8 mouse cellular contexts compared by ENCODE assay signal in the genomic region with DNA sequence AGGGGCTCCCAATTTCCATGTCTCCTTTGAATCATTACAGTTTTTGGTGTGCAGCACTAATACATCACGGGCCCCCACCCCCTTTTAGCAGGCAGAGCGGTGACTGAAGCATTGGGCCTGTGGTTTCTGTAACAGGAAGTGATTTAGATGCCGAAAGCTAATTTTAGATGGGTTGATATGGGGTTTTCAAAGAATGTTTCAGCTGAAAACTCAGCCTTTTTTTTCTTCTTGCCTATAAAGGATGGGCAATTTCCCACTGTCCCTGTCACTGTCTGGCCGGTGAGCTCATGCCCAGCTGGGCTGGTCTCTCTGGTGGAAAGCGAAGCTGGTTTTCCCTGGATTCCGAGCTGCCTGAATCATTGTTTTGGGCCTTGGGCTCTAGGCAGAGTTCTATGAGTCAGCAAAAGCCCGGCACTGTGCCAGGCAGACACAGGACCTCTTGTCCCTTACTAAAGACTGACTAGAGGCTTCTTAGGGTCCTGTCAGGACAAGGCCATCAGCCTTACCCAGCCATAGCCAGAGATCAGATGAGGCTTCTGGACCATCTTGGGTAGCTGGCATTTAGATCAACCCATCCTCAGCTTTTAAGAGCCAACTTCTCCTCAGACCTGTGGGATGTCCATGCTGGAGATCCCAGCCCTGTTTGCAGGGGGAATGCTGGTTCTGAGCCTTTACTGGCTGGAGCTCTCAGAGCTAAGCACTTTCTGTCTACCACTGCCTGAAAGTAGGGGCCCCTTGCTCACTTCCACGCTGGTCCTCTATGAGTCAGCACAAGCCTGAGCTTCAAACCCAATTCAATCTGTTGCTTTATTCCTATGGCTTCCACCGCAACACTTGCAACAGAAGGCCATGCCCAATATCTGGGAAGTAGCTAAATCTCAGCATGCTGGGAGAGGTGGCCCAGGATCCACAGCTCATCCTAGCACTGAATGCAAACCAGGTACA. TPM values are rescaled to one million over a fixed set of nuclear protein-coding genes. Genes with fewer than 3 reads are reported as not detected.
DNase-seq lines count a peak whose midpoint lies in the region; ATAC-seq and TF ChIP-seq lines count a peak whose summit lies in the region.

No protein-coding gene starts in this region.

- H3K27ac ChIP-seq in heart, embryonic 11.5 days (ENCODE audit: low read depth, low read length): no peak overlapping the region
- no peak overlapping the region for H3K27ac ChIP-seq in bone marrow macrophage, adult 2 months (ENCODE audit: insufficient read depth, low read depth, low read length)

- no peaks in the 10 kb centered on the region for H3K9me3 ChIP-seq in heart, embryonic 11.5 days (replicated peaks; ENCODE audit: control insufficient read depth, low read length)

- no peak for TF ChIP-seq POLR2A in bone marrow macrophage, adult 2 months (IDR thresholded peaks at IDR 0.05; ENCODE audit: borderline replicate concordance, low read depth, low read length)

- peak; percentile 99 for DNase-seq in heart, adult 11 months
- DNase-seq in gastrocnemius, postnatal 4 days (ENCODE audit: low spot score in 2 of 2): peak; percentile 34 to 69
- DNase-seq in layer of hippocampus, adult 9-10 months (ENCODE audit: low spot score): peak; percentile 12
- DNase-seq in naive thymus-derived CD4-positive, alpha-beta T cell, adult 2 months (ENCODE audit: low read depth): peak; percentile 64
- peak; percentile 43 for DNase-seq in thymus, postnatal 4 days
- no peak for DNase-seq in embryo, embryonic 9.5 days (ENCODE audit: extremely low spot score)

- H3K4me1 ChIP-seq in heart, embryonic 11.5 days (ENCODE audit: control insufficient read depth, insufficient read depth, low read length): no peaks in the 10 kb centered on the region
- H3K4me1 ChIP-seq in bone marrow macrophage, adult 2 months (ENCODE audit: control insufficient read depth, insufficient read depth, low read length): peaks cover 17% of the 10 kb centered on the region

- H3K4me2 ChIP-seq in heart, embryonic 11.5 days: no peak overlapping the region

- H3K27me3 ChIP-seq in heart, embryonic 11.5 days (ENCODE audit: control insufficient read depth, insufficient read depth, low read length): no peaks in the 10 kb centered on the region

- no peak for ATAC-seq in heart, embryonic 11.5 days (replicated peaks; ENCODE audit: insufficient number of reproducible peaks, low FRiP score, low TSS enrichment)

- no peak for TF ChIP-seq CTCF in bone marrow macrophage, adult 2 months (IDR thresholded peaks at IDR 0.05; ENCODE audit: low read depth, low read length)

- H3K4me3 ChIP-seq in heart, embryonic 11.5 days (ENCODE audit: low read depth, low read length): no peak overlapping the region
- peak overlapping the region; percentile 26; the same call in 1 of the 2 replicates for H3K4me3 ChIP-seq in bone marrow macrophage, adult 2 months (ENCODE audit: insufficient read depth, low read length)

- no peaks in the 10 kb centered on the region for H3K36me3 ChIP-seq in heart, embryonic 11.5 days (ENCODE audit: control insufficient read depth, insufficient read depth, low read length)

- no peak overlapping the region for H3K9ac ChIP-seq in heart, embryonic 11.5 days (ENCODE audit: low read depth, low read length)

- WGBS in heart, embryonic 11.5 days (ENCODE audit: insufficient replicate concordance): 70% methylated on average over 9 of the region's 9 CpGs

RNA-seq across cellular contexts. Expression of a gene that starts 34.7 kb away (rescaled TPM):
- polyA plus RNA-seq in heart, embryonic 11.5 days (2014; fragmentation: Nextera tagmentation; extraction: Ambion mirVana): not detected in 2 replicates
- not detected in 2 replicates for polyA plus RNA-seq in bone marrow macrophage, adult 2 months (2012; ENCODE audit: insufficient read depth, insufficient read length, missing spikeins)
- total RNA-seq in gastrocnemius, postnatal 4 days (2021): not detected

RNA-seq across cellular contexts. Expression of a gene that starts 52.3 kb away (rescaled TPM):
- polyA plus RNA-seq in heart, embryonic 11.5 days (2014; fragmentation: Nextera tagmentation; extraction: Ambion mirVana): not detected in 2 replicates
- not detected in 2 replicates for polyA plus RNA-seq in bone marrow macrophage, adult 2 months (2012; ENCODE audit: insufficient read depth, insufficient read length, missing spikeins)
- not detected for total RNA-seq in gastrocnemius, postnatal 4 days (2021)
